Mouse (Mus musculus): ENCODE results near the gene Jpt2. TPM values are rescaled to one million over a fixed set of nuclear protein-coding genes. Genes with fewer than 3 reads are reported as not detected.

Jpt2 gene
- polyA plus RNA-seq, 1 experiment from 2014 or later, result 277 TPM

- 13% methylated on average over 23 of the region's 23 CpGs for WGBS
- Histone ChIP-seq H3K36me3 (peaks cover 69% of the 10 kb centered on the region), H3K4me2 (peak overlapping the region; percentile 92), H3K9me3 (no peaks in the 10 kb centered on the region), H3K27ac (peak overlapping the region; percentile 82), H3K4me3 (replicated peaks) (peak overlapping the region; percentile 92), H3K9ac (replicated peaks) (peak overlapping the region; percentile 90), H3K4me1 (replicated peaks) (peaks cover 40% of the 10 kb centered on the region), H3K27me3 (no peaks in the 10 kb centered on the region)
- no peak for ATAC-seq (ENCODE audit: insufficient number of reproducible peaks, insufficient read depth, low FRiP score, low TSS enrichment, low read depth)
Observed at GRCm38 (mm10) chr17:24895571-24896240, 64.8 kb downstream of the Jpt2 start.

GRCm38 (mm10) chr17:24894995-24895547 is 65.4 kb downstream of the Jpt2 start, which contains the start of the genes Eme2 and Mrps34:
TSS of gene Eme2 (minus strand) at chr17:24895087.
TSS of gene Mrps34 (plus strand) at chr17:24895116.
- H3K36me3 ChIP-seq, result peaks cover 69% of the 10 kb centered on the region
- WGBS, result under 1% methylated on average over 62 of the region's 62 CpGs

GRCm38 (mm10) chr17:24894061-24894994 is 66.2 kb downstream of the Jpt2 start:
- WGBS, result 9% methylated on average over 31 of the region's 31 CpGs
- Histone ChIP-seq H3K4me1 (replicated peaks) (peaks cover 40% of the 10 kb centered on the region), H3K4me3 (replicated peaks) (peak overlapping the region; percentile 92), H3K9ac (replicated peaks) (peak overlapping the region; percentile 90), H3K27ac (peak overlapping the region; percentile 82), H3K36me3 (peaks cover 63% of the 10 kb centered on the region), H3K9me3 (no peaks in the 10 kb centered on the region), H3K4me2 (peak overlapping the region; percentile 92), H3K27me3 (no peaks in the 10 kb centered on the region)
- no peak for ATAC-seq (ENCODE audit: insufficient number of reproducible peaks, insufficient read depth, low FRiP score, low TSS enrichment, low read depth)

More at GRCm38 (mm10) chr17:24894995-24895547, 65.4 kb downstream of the Jpt2 start, which contains the start of the genes Eme2 and Mrps34:
- peak within 1 kb of the TSS; percentile 90 for H3K9ac ChIP-seq (replicated peaks)
- H3K4me3 ChIP-seq (replicated peaks), result peak within 1 kb of the TSS; percentile 92
- no peaks in the 10 kb centered on the region for H3K27me3 ChIP-seq
- 0 out of 2 replicates have a peak, but pooled peaks have one; percentile 6 for ATAC-seq (ENCODE audit: insufficient number of reproducible peaks, insufficient read depth, low FRiP score, low TSS enrichment, low read depth)
- peak within 1 kb of the TSS; percentile 92 for H3K4me2 ChIP-seq
- peaks cover 40% of the 10 kb centered on the region for H3K4me1 ChIP-seq (replicated peaks)
- no peaks in the 10 kb centered on the region for H3K9me3 ChIP-seq
- H3K27ac ChIP-seq, result peak within 1 kb of the TSS; percentile 82

GRCm38 (mm10) chr17:24893276-24893675 is 67.2 kb downstream of the Jpt2 start:
- no peak for ATAC-seq (ENCODE audit: insufficient number of reproducible peaks, insufficient read depth, low FRiP score, low TSS enrichment, low read depth)
- Histone ChIP-seq H3K4me1 (replicated peaks) (peaks cover 41% of the 10 kb centered on the region), H3K9ac (replicated peaks) (0 out of 2 replicates have a peak overlapping the region, but pooled peaks have one; percentile 0), H3K9me3 (no peaks in the 10 kb centered on the region), H3K4me2 (no peak overlapping the region), H3K27ac (no peak overlapping the region), H3K4me3 (replicated peaks) (peak overlapping the region; percentile 11; the same call in 1 of the 2 replicates), H3K27me3 (no peaks in the 10 kb centered on the region), H3K36me3 (peaks cover 60% of the 10 kb centered on the region)
- 92% methylated on average over 2 of the region's 2 CpGs for WGBS

- no peak overlapping the region for H3K4me2 ChIP-seq
- no peak for ATAC-seq (ENCODE audit: insufficient number of reproducible peaks, insufficient read depth, low FRiP score, low TSS enrichment, low read depth)
- H3K27me3 ChIP-seq, result no peaks in the 10 kb centered on the region
- peaks cover 55% of the 10 kb centered on the region for H3K36me3 ChIP-seq
- H3K9me3 ChIP-seq, result no peaks in the 10 kb centered on the region
- H3K27ac ChIP-seq, result no peak overlapping the region
- H3K4me1 ChIP-seq (replicated peaks), result peaks cover 43% of the 10 kb centered on the region
- WGBS, result 91% methylated on average over 12 of the region's 12 CpGs
- no peak overlapping the region for H3K4me3 ChIP-seq (replicated peaks)
- H3K9ac ChIP-seq (replicated peaks), result no peak overlapping the region
Observed at GRCm38 (mm10) chr17:24892785-24893184, 67.7 kb downstream of the Jpt2 start.

GRCm38 (mm10) chr17:24891321-24891720 is 69.2 kb downstream of the Jpt2 start:
- H3K9me3 ChIP-seq, result no peaks in the 10 kb centered on the region
- H3K4me1 ChIP-seq (replicated peaks), result peaks cover 37% of the 10 kb centered on the region
- no peak overlapping the region for H3K27ac ChIP-seq
- H3K4me3 ChIP-seq (replicated peaks), result no peak overlapping the region
- H3K27me3 ChIP-seq, result no peaks in the 10 kb centered on the region
- WGBS, result 90% methylated on average over 13 of the region's 13 CpGs
- H3K4me2 ChIP-seq, result no peak overlapping the region
- peaks cover 45% of the 10 kb centered on the region for H3K36me3 ChIP-seq
- no peak overlapping the region for H3K9ac ChIP-seq (replicated peaks)
- no peak for ATAC-seq (ENCODE audit: insufficient number of reproducible peaks, insufficient read depth, low FRiP score, low TSS enrichment, low read depth)

GRCm38 (mm10) chr17:24890151-24891092 is 70.1 kb downstream of the Jpt2 start:
- 87% methylated on average over 19 of the region's 19 CpGs for WGBS
- peaks cover 45% of the 10 kb centered on the region for H3K36me3 ChIP-seq

GRCm38 (mm10) chr17:24888862-24889261 is 71.6 kb downstream of the Jpt2 start:
- 91% methylated on average over 3 of the region's 3 CpGs for WGBS
- Histone ChIP-seq H3K4me2 (no peak overlapping the region), H3K9me3 (no peaks in the 10 kb centered on the region), H3K9ac (replicated peaks) (no peak overlapping the region), H3K4me1 (replicated peaks) (peaks cover 28% of the 10 kb centered on the region), H3K36me3 (peaks cover 49% of the 10 kb centered on the region), H3K27me3 (no peaks in the 10 kb centered on the region), H3K27ac (no peak overlapping the region), H3K4me3 (replicated peaks) (no peak overlapping the region)
- ATAC-seq (ENCODE audit: insufficient number of reproducible peaks, insufficient read depth, low FRiP score, low TSS enrichment, low read depth), result no peak

More at GRCm38 (mm10) chr17:24890151-24891092, 70.1 kb downstream of the Jpt2 start:
- Histone ChIP-seq H3K9ac (replicated peaks) (no peak overlapping the region), H3K9me3 (no peaks in the 10 kb centered on the region), H3K4me3 (replicated peaks) (no peak overlapping the region), H3K4me2 (no peak overlapping the region), H3K27me3 (no peaks in the 10 kb centered on the region), H3K4me1 (replicated peaks) (peaks cover 32% of the 10 kb centered on the region), H3K27ac (no peak overlapping the region)
- ATAC-seq (ENCODE audit: insufficient number of reproducible peaks, insufficient read depth, low FRiP score, low TSS enrichment, low read depth), result no peak

Measured in limb, embryonic 12.5 days (tissue).